Mouse (Mus musculus): Measurements from ENCODE around the gene Slc15a5.
"Not testable (repeated sequence)": the region's sequence is repeated elsewhere in the genome, so short reads cannot be mapped to it uniquely, and the experiment has no call there.

Gene Slc15a5

DNA sequence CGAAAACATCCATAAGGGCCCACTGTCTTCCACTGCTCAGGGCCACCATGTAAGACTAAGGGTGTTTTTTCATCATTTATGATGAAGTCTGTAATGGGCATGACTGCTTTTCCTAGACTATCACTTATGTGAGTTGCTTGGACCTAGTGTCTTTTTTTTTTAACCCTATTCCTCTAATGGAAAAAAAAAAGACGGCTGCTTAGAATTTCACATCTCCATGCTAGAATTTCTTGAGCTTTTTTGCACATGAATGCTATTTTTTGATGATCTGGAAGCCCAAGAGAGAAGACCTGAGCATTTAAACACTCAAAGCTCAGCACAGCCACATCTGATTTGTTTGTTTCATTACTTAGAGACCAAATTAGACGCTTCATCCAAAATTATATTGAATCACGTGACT, at the start of gene Slc15a5:
Slc15a5 (minus strand) TSS at position 101 of the 400 bp plus-strand sequence.
- in situ Hi-C loops (cut with MboI, MseI), result no loop called here

DNA sequence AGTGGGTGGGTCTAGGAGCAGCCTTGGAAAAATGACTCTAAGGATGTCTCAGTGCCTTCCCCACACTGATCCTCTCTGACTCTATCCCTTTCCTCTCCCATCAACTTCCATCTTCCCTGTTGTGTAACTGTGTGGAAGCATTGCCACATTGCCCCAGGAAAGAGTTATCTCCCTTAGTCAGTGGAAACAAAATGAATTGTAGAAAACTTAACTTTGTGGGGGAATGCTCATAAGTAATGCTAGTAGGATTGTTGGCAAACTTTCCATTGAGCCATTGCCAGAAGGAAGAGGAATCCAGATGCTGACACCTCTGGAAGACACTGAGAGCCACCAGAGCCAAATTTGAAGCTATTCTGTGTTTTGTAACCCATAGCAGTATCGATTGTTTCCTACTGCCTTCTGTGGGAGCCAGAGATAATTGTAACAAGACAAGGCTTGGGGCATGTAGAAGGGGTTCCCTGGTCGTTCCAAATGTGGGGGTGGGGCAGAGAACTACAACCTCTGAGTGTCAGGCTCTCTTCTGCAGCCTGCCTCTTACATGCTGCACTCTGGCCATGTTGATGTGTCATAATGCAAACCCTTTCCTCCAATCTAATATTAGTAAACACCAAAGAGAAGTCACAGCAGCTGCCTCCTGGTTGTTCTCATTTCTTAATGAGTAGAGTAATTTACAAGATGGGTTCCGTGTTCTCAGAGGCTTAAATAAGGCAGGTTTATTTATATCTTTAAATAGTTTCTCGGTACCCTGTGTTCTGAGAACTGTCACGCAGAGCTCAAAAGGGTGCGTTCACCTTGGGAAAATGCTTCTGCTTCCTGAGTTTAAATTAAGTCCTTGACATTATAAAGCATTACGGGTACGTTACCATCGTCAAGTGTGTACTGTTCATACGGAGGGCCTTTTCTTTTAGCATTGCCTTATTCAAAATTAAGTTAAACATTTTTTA, 48.9 kb upstream of the Slc15a5 start:
- in situ Hi-C loops (cut with MboI, MseI), result no loop called here

DNA sequence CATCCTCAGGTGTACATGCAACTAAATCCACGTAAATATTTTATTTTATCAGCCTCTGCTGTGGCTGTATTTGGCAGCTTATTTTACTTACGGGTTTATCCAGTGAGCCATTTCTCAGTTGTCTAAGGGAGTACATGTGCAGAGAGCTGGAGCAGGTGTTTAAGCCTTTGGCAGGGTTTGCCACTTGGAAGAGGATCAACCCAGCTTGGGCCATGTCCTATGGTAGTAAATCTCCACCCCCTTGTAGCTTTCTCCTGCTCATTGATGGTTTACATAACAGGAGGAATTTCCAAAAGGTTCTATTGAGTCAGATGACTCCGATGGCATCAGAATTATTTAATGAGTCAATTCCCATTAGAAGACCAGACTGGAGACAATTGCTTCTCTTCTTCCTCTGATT, 37.8 kb upstream of the Slc15a5 start:
- in situ Hi-C loops (cut with MboI, MseI), result no loop called here

DNA sequence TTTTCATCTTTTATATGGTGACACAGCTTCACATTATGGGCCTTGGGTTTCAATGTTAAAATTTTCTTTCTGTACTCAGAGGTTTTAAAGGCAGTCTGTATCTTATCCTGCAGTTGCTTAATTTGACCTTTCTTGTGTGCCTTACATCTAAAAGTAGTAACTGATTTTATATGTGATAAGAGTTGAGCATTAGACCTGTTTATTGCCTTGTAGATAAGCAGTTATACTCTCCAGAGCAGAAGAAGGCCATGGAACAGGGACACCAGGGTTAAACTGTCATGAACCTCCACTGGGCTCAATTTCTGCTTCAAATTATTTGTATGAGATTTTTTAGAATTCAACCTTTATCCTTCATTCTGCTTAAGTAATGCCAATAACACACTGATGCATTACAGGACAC, 24.8 kb upstream of the Slc15a5 start:
- in situ Hi-C loops (cut with MboI, MseI), result no loop called here

DNA sequence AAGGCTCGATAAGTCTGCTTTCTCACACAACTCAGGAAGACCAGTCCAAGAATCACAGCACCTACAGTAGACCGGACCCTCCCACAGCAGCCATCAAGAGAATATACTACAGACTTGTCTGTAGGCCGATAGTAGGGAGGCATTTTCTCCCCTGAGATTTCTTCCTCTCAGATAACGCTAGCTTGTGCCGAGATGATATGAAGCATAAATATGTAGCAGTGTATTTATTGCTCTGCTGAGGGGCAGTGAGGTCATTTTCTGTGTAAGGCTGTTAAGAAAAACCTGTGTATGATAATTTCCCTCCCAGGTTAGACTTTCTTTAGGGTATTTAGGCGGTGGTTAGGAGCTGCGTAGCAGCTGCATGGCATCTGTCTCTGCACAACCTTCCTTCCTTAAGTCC, 23.2 kb upstream of the Slc15a5 start:
- in situ Hi-C loops (cut with MboI, MseI), result no loop called here

DNA sequence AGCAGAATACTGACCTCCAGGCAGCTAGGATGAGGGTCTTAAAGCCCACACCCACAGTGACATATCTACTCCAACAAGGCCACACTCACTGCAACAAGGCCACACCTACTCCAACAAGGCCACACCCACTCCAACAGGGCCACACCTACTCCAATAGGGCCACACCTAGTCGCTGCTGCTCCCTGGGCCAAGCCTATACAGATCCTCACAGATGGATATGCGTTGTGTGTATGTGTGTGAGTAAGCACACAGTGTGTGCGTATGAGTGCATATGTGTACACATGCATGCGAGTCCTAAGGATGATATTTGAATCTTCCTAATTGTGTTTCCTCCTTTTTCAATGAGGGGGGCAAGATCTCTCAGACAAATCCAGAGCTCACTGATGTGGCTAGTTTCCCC, 22.1 kb upstream of the Slc15a5 start:
- in situ Hi-C loops (cut with MboI, MseI), result no loop called here

DNA sequence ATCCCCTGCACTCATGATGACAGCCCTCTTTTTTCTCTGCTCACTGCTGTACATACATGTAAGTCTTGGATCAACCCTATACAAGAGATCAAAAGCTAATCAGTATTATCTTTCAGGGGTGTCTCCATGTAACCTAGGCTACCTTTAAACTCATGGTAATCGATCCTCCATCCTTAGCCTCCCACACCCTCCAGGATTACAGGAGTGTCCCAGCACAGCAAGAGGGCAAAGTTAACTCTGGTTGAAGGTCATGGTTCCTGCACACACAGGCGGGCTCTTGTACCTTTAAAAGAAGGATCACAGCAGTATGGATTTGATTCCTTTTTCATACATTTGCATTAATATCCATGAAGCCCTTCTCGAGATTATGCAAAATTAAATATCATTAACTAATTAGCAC, 19.9 kb upstream of the Slc15a5 start:
- in situ Hi-C loops (cut with MboI, MseI), result no loop called here

DNA sequence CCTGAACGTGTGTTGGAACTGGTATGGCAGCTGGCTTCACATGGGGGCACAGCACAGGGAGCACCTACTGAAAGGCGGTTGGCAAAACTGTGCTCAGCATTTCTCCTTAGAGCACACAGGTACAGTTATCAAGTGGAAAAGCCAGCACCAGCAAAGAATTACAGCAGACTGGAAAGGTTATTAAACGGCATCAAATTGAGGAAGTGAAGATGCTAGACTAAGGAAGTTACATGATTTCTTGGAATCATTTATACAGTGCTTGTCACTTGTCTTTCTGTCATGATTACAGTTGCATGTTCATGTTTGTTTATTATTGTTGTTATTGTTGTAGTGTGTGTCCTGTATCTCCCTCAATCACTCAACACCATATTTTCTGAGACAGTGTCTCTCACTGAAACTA, 15.3 kb upstream of the Slc15a5 start:
- in situ Hi-C loops (cut with MboI, MseI), result no loop called here

DNA sequence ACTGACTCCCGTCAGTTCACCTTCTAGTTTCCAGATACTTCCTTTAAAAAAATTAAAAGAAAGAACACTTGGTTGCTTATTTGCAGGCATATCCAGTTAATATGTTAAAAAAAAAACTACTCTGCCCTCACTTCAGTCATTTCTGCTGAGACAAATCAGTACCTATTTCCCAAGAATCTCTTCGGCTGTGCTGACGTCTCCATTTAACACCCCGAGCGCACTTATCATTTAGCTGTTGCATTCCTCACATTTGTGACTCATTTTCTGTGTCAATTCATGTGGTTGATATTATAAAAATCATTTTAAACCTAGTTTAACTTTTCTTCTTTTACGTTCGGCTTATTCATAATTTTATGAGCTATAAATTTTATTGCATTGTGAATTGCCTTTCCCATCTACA, 12.7 kb upstream of the Slc15a5 start:
- in situ Hi-C loops (cut with MboI, MseI), result no loop called here

DNA sequence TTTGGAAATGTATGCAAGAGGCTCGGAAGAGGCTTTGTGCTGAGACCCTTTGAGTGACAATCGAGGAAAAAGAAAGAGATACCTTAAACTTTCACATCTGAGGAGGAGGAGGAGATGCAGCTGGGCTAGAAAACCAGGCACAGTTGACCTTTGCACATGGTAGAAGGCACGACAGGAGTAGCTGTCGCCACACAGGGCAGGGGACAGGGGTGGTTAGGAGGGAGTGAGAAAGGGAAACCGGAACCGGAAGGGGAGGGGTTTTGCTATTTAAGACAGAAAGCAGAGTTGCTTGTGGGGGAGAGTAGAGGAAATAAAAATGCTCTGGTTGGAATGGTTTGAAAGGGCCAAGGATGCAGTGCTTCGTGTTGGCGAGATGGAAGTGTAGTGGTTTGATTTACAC, 9.4 kb upstream of the Slc15a5 start:
- in situ Hi-C loops (cut with MboI, MseI), result no loop called here

DNA sequence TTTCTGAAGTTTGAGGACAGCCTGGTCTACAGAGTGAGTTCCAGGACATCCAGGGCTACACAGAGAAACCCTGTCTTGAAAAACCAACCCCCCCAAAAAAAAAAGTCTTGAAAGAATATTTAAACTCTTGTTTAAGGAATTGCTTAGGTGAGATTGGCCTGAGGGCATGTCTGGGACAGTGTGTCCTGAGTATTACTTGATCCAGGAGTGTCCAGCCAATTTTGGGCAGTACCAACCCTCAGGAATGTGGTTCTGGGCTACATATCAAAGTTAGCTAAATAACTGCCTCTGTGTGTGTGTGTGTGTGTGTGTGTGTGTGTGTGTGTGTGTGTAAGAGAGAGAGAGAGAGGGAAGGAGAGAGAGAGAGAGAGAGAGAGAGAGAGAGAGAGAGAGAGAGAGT, 6.7 kb upstream of the Slc15a5 start:
- in situ Hi-C loops (cut with MboI, MseI), result not testable (repeated sequence)

DNA sequence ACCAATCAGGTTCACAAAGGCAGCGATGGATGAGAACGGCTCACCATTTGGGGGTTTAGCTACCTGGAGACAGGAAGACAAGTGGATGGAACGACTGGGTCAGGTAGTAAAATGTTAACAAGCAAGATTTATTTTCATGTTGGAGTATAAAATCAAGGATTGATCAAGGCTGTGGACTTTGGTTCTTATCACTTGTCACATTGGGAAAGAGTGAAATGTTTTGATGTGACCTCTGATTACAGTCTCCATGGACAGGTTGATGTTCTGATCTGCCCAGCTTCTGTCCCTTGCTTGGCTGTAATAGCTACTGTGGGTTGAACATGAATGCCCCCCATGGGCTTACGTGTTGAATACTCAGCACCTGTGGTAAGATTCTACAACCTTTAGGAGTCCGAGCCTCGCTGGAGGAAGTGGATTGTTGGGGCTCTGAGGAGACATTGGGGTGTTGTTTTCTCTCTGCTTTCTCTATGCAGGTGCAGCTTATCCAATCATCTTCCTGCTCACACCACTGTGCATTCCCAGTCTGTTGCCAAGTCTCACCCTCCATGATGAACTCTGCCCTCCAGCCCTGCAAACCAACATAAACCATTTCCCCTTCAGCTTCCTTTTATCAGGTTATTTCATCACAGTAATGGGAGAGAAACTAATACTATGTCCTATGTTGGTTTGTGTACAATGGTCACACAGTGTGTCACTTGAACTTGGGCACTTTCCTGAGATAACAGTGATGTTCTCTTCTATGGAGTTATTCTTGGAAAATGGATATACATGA, 1.2 kb upstream of the Slc15a5 start:
- in situ Hi-C loops (cut with MboI, MseI), result no loop called here

DNA sequence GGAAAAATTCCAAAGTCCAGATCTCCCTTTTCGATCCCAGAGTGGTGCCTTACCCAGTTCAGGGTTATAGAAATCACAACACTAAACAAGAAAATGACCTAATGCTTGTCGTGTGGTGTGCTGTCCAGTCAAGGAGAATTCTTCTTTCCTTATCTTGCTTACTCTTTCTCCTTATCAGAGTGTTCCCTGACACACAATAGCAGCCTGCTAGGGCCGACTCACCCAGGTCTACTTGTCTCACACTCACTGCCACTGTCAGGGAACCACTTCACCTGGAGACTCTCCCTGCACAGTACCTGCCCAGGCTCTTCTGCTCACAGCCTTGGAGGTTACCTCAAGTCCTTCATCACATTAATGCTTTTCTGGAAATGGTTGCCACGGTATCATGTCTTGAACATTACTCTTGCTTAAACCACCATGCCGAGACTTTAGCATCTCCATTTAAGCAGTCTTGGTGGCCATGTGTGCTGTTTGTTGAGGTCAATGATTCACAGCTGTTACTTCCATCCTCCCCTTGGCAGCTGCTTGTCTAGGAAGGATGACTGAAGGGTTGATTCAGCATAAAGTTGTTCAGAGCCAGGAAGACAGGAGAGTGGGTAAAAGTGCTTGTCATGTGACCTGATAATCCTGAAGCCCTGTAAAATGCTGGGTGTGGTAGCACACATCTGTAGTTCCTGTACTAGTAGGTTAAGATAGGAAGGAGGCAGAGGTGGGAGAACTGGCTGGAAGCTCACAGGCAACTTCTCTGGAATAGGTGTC, 1.9 kb downstream of the Slc15a5 start:
- in situ Hi-C loops (cut with MboI, MseI), result no loop called here

DNA sequence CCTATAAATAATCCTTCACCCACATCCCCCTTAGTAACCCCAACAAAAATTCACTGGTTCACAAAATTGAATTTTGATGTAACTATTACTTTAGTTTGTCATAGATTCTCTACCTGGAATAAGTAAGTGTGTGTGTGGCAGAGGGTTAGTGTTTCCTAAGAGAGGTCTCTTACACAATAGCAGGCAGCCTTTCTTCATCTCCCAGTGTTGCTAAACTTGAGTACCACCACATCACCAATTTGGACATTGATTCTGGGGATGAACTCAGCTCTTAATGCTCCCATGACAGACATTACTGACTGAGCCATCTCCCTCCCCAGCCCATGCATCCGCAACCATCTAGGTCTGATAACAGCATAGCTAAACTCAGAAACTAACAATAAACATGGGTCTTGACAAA, 4.0 kb downstream of the Slc15a5 start:
- in situ Hi-C loops (cut with MboI, MseI), result no loop called here

DNA sequence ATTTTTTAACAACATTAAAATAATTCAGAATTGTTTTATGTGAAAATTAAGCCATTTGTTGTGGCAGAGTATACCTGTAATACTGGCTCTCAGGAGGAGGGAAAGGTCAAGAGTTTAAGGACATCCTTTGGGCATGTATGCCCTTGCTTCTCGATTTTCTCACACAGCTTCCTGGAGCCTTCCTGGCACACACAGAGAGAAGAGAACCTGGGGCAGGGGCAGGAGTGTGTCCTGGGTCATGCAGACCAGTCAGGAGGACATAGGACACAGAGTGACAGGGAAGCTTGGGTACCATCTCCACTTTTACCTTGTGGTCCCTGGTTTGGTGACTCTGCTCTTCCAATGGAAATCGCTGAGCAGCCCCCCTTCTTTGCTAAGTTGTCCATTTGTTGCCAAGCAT, 6.2 kb downstream of the Slc15a5 start:
- in situ Hi-C loops (cut with MboI, MseI), result no loop called here

DNA sequence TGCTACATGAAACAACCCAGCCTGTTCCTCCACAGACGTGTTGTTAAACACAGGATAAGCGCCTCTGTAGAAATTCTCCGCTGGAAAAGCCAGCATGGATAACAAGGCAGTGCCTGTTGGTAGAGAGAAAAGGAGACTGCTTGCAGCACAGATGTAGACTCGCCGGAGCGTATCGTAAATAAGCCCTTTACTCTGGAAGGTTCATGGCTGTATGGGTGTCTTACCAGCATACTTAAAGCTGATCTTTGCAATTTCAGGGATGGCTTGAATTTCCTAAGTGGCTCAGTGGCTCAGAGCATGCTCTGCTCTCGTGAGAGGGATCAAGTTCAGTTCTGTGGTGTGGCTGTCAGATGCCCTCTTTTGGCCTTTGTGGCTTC, 6.8 kb downstream of the Slc15a5 start:
- in situ Hi-C loops (cut with MboI, MseI), result no loop called here

DNA sequence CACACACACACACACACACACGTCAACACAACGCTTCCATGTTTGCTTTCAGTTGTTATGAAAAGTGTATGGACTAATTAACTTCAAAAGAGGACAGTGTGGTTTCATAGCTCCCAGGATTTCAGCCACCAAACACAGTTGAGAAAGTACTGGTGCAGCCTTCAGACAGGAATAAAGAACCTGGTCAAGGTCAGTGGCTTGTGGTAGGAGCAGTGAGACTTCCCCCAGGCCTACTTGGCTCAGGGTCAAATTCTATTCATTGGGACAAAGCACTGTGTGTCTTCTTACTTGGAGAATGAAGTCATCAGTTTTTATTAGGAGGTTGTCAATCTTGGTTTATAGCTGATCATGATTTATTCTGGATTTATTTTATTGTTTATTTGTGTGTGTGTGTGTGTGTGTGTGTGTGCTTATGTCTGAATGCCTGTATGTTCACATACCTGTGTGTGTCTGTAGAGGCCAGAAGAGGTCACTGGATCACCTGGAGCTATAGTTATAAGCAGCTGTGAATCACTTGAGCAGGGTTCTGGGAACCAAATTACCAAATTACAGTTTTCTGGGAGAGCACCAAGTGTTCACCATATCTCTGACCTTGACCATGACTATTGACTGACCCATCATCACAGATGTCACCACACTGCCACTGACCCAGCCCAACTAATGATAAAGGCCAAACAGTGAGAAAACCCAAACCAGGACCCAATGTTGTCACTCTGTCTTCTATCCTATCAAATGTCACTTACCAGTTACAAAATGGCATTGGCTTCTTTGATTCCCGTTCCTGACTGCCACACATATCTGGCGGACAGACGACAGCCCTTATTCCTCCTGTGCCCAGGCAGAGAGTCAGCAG, 7.4 kb downstream of the Slc15a5 start:
- in situ Hi-C loops (cut with MboI, MseI), result no loop called here

DNA sequence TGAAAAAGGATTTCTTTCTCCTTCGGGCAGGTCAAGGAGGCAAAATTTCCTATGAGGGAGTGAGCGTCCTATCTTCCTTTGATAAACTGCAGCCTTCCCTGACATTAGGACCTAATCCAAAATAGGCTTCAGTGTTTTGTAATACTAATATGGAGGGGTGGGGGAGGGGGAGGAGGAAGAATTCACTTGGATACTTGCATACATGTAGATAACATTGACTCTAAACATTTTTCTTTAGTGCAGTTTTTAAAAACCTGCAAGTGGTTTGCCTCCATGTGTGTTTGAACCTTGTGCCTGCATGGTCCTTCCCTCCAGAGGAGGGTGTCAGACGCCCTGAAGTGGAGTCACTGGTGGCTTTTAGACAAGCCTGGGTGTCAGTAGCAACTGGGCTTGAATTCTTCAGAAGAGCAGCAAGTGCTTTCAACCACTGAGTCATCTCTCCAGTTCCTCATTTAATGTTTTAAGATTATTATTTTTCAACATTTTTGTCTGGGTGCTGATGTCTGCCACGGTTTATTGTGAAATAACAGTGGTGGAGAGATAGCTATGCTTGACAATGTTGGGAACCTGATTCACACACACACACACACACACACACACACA, 8.1 kb downstream of the Slc15a5 start:
- in situ Hi-C loops (cut with MboI, MseI), result no loop called here

DNA sequence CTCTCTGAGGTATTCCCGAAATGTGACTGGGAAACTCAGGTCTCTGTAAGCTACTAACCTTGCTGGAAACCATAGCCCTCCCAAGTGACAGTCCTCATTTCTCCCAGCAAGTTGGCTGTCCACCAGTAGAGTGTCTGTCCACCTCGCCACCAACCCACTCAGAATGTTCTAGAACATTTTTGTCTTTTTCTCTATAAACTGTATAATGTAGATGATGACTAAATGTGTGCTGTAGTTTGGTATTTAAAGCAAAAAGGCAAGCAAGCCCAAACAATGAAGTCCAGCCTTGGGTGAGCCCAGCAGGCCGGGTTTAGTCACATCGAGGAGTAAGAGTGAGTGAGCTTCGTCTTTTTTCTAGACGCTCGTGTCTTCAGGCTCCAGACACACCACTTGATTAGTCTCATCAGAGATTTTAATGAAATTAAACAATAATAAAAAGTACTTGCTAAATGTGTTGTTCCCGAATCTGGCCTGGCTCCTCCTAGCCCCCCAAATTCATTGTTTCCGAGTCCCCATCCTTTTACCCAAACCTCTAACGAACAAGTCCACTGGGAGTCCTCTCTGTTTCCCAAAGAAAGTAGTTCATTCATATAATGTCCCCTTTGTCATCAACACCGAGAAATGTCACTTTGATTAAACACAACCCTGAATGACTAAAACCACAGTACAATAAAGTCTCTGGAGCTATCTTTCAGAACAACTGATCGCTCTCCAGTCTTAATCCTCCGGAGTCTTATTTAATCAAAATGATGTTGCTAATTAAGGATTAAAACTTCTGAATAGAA, 8.8 kb downstream of the Slc15a5 start:
- in situ Hi-C loops (cut with MboI, MseI), result no loop called here

DNA sequence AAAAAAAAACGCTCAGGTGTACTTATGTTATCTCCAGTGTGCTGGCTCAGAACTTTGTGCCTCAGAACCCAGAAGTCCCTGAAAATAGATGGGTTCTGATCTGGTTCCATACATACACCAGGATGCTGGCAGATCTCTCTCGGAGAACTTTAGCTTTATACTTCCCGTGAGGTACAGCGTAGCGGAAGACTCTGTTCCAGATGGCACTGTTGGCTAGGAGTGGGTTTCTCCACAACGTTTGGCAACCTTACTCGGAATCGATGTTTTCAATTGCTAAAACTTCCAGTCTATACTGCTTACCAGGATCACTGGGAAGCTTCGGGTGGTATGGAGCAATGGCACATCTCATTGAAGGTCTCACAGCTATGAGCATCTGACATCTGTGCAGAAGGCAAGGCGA, 9.8 kb downstream of the Slc15a5 start:
- in situ Hi-C loops (cut with MboI, MseI), result no loop called here

All from regulatory T cell (primary cell).